Mouse (Mus musculus) CD4-positive helper T cell, adult 2 months (primary cell): ENCODE data around the gene Mob1a.

Experiments
- DNase-seq: peaks from one replicate; pipeline ENCODE4 v3.0.0-alpha.2; 2012; ENCODE audit warnings: low read depth, missing footprints, low spot score

Mob1a gene

DNA sequence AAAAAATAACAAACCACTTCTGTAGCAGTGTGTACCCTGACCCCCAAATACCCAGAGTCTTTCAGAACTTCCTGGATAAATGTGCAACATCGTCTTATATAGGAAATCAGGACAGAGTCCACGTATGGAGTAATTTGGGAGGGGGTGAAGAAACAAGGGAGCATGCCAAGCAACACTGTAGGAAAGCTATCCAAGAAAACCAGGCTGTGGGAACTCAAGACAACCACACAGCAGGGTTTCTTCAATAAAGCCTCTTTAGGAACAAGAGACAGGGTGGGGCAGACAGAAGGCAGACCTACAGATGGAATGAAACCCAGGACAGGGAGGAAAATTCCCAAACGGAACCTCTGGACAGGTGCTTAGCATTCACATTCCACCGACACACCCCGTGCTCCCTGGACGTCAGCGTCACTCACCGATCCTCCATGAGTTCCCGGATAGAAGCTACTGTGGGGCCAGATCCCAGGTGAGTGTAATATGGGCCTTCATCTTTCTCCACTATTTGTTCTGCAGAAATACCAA is 59.8 kb downstream of the Mob1a start:
- DNase-seq: no peak

DNA sequence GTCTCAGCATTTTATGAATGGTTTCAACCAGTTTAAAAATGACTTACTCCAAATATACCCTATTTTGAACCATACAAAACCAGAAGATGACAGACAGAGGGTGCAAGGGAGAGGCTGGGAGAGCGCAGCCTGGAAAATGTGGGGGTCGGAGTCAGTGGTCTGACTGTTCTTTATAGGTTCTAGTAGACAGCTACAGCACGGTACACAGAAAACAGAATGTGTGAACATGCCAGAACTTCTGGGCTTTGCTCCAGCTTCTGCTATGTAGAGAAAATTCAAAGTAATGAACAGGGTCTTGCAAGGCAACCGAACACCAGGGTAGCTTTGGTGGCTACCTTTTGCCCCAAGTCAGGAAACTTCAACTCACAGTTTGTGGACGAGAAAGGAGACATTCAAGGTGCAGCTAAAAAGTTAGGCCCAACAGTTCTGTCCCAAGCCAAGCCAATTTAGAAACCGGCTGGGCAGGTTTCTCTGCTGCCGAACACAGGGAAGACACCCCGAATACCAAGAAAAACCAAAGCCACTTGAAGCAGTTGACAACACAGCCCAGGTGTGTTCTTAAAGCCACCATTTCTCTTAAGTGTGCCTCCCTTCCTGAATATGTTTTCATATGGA is 66.5 kb downstream of the Mob1a start:
- DNase-seq: no peak
